Mouse (Mus musculus): Measurements from ENCODE around the gene Art5. TPM values are rescaled to one million over a fixed set of nuclear protein-coding genes. Genes with fewer than 3 reads are reported as not detected.

Gene Art5
- total RNA-seq, 1 experiment = 2.6 TPM

- DNase-seq (ENCODE audit: low read depth, low spot score) = no peak
- Histone ChIP-seq H3K4me3 (ENCODE audit: insufficient read depth in 1 of 2, low read depth in 1 of 2, low read length in 2 of 2, poor library complexity in 1 of 2, severe bottlenecking in 1 of 2) (no peak overlapping the region), H3K36me3 (ENCODE audit: control insufficient read depth, insufficient read depth, low read length, poor library complexity, severe bottlenecking) (no peaks in the 10 kb centered on the region), H3K9me3 (ENCODE audit: control insufficient read depth, insufficient read depth, low read depth, low read length) (no peaks in the 10 kb centered on the region), H3K9ac (ENCODE audit: insufficient read depth, low read depth, low read length, poor library complexity, severe bottlenecking) (no peak overlapping the region), H3K4me1 (ENCODE audit: control insufficient read depth in 2 of 2, insufficient read depth in 2 of 2, low read length in 2 of 2, poor library complexity in 1 of 2) (peaks cover 0 to 9% of the 10 kb centered on the region in 2 experiments; a peak in 1 of 4 replicates), H3K27ac (ENCODE audit: insufficient read depth, low read depth, low read length, poor library complexity, severe bottlenecking) (no peak overlapping the region)
- in situ Hi-C loops (cut with MboI; ENCODE audit: low sequenced_read_pairs in 2 of 2, unreplicated experiment in 2 of 2) = no loop called here
- no peak for TF ChIP-seq MAFK (IDR thresholded peaks at IDR 0.05; ENCODE audit: insufficient read depth, low read depth, low read length)
- TF ChIP-seq ZC3H11A (IDR thresholded peaks at IDR 0.05; ENCODE audit: borderline replicate concordance, low read depth, low read length) = no peak
- no peak for TF ChIP-seq CHD2 (IDR thresholded peaks at IDR 0.05; ENCODE audit: low read depth, low read length)
- TF ChIP-seq HCFC1 (IDR thresholded peaks at IDR 0.05; ENCODE audit: borderline replicate concordance, insufficient read depth, low read length) = no peak
- TF ChIP-seq ZNF384 (IDR thresholded peaks at IDR 0.05; ENCODE audit: low read depth, low read length) = no peak
These were observed 457 bp upstream of the Art5 start for GRCm38 (mm10) chr7:102109746-102110145.

- H3K4me1 ChIP-seq (ENCODE audit: control insufficient read depth in 2 of 2, insufficient read depth in 2 of 2, low read length in 2 of 2, poor library complexity in 1 of 2) = peaks cover 0 to 6% of the 10 kb centered on the region in 2 experiments; a peak in 1 of 4 replicates
- H3K9ac ChIP-seq (ENCODE audit: insufficient read depth, low read depth, low read length, poor library complexity, severe bottlenecking) = no peak overlapping the region
- no peak for DNase-seq (ENCODE audit: low read depth, low spot score)
- no peaks in the 10 kb centered on the region for H3K9me3 ChIP-seq (ENCODE audit: control insufficient read depth, insufficient read depth, low read depth, low read length)
- in situ Hi-C loops (cut with MboI; ENCODE audit: low sequenced_read_pairs in 2 of 2, unreplicated experiment in 2 of 2) = no loop called here
- TF ChIP-seq CHD2 (IDR thresholded peaks at IDR 0.05; ENCODE audit: low read depth, low read length) (no peak), ZC3H11A (IDR thresholded peaks at IDR 0.05; ENCODE audit: borderline replicate concordance, low read depth, low read length) (no peak), HCFC1 (IDR thresholded peaks at IDR 0.05; ENCODE audit: borderline replicate concordance, insufficient read depth, low read length) (no peak), ZNF384 (IDR thresholded peaks at IDR 0.05; ENCODE audit: low read depth, low read length) (no peak), MAFK (IDR thresholded peaks at IDR 0.05; ENCODE audit: insufficient read depth, low read depth, low read length) (no peak)
- H3K4me3 ChIP-seq (ENCODE audit: insufficient read depth in 1 of 2, low read depth in 1 of 2, low read length in 2 of 2, poor library complexity in 1 of 2, severe bottlenecking in 1 of 2) = no peak overlapping the region
- no peaks in the 10 kb centered on the region for H3K36me3 ChIP-seq (ENCODE audit: control insufficient read depth, insufficient read depth, low read length, poor library complexity, severe bottlenecking)
- H3K27ac ChIP-seq (ENCODE audit: insufficient read depth, low read depth, low read length, poor library complexity, severe bottlenecking) = no peak overlapping the region
These were observed 1.1 kb downstream of the Art5 start for GRCm38 (mm10) chr7:102108206-102108605.

GRCm38 (mm10) chr7:102106700-102107141 lies 2.6 kb downstream of the Art5 start:
- TF ChIP-seq HCFC1 (IDR thresholded peaks at IDR 0.05; ENCODE audit: borderline replicate concordance, insufficient read depth, low read length) (no peak), CHD2 (IDR thresholded peaks at IDR 0.05; ENCODE audit: low read depth, low read length) (no peak), ZC3H11A (IDR thresholded peaks at IDR 0.05; ENCODE audit: borderline replicate concordance, low read depth, low read length) (no peak), MAFK (IDR thresholded peaks at IDR 0.05; ENCODE audit: insufficient read depth, low read depth, low read length) (no peak), ZNF384 (IDR thresholded peaks at IDR 0.05; ENCODE audit: low read depth, low read length) (no peak)
- DNase-seq (ENCODE audit: low read depth, low spot score) = no peak
- Histone ChIP-seq H3K4me3 (ENCODE audit: insufficient read depth in 1 of 2, low read depth in 1 of 2, low read length in 2 of 2, poor library complexity in 1 of 2, severe bottlenecking in 1 of 2) (peak overlapping the region; percentile 64 to 74), H3K27ac (ENCODE audit: insufficient read depth, low read depth, low read length, poor library complexity, severe bottlenecking) (no peak overlapping the region), H3K36me3 (ENCODE audit: control insufficient read depth, insufficient read depth, low read length, poor library complexity, severe bottlenecking) (no peaks in the 10 kb centered on the region), H3K4me1 (ENCODE audit: control insufficient read depth in 2 of 2, insufficient read depth in 2 of 2, low read length in 2 of 2, poor library complexity in 1 of 2) (peaks cover 3% of the 10 kb centered on the region in 2 experiments; a peak in 2 of 4 replicates), H3K9ac (ENCODE audit: insufficient read depth, low read depth, low read length, poor library complexity, severe bottlenecking) (peak overlapping the region; percentile 70), H3K9me3 (ENCODE audit: control insufficient read depth, insufficient read depth, low read depth, low read length) (no peaks in the 10 kb centered on the region)
- in situ Hi-C loops (cut with MboI; ENCODE audit: low sequenced_read_pairs in 2 of 2, unreplicated experiment in 2 of 2) = no loop called here

- no peak overlapping the region for H3K9ac ChIP-seq (ENCODE audit: insufficient read depth, low read depth, low read length, poor library complexity, severe bottlenecking)
- TF ChIP-seq HCFC1 (IDR thresholded peaks at IDR 0.05; ENCODE audit: borderline replicate concordance, insufficient read depth, low read length) (no peak), CHD2 (IDR thresholded peaks at IDR 0.05; ENCODE audit: low read depth, low read length) (no peak), ZC3H11A (IDR thresholded peaks at IDR 0.05; ENCODE audit: borderline replicate concordance, low read depth, low read length) (no peak), MAFK (IDR thresholded peaks at IDR 0.05; ENCODE audit: insufficient read depth, low read depth, low read length) (no peak), ZNF384 (IDR thresholded peaks at IDR 0.05; ENCODE audit: low read depth, low read length) (no peak)
- H3K36me3 ChIP-seq (ENCODE audit: control insufficient read depth, insufficient read depth, low read length, poor library complexity, severe bottlenecking) = no peaks in the 10 kb centered on the region
- DNase-seq (ENCODE audit: low read depth, low spot score) = no peak
- H3K4me1 ChIP-seq (ENCODE audit: control insufficient read depth in 2 of 2, insufficient read depth in 2 of 2, low read length in 2 of 2, poor library complexity in 1 of 2) = peaks cover 15 to 25% of the 10 kb centered on the region in 2 experiments
- H3K4me3 ChIP-seq (ENCODE audit: insufficient read depth in 1 of 2, low read depth in 1 of 2, low read length in 2 of 2, poor library complexity in 1 of 2, severe bottlenecking in 1 of 2) = no peak overlapping the region
- H3K27ac ChIP-seq (ENCODE audit: insufficient read depth, low read depth, low read length, poor library complexity, severe bottlenecking) = no peak overlapping the region
- no peaks in the 10 kb centered on the region for H3K9me3 ChIP-seq (ENCODE audit: control insufficient read depth, insufficient read depth, low read depth, low read length)
- in situ Hi-C loops (cut with MboI; ENCODE audit: low sequenced_read_pairs in 2 of 2, unreplicated experiment in 2 of 2) = no loop called here
These were observed 5.2 kb downstream of the Art5 start for GRCm38 (mm10) chr7:102104126-102104525.

All from ES-E14 (cell line).